Mouse (Mus musculus) midbrain, embryonic 14.5 days (tissue): ENCODE results near the gene Foxp4. TPM values are rescaled to one million over a fixed set of nuclear protein-coding genes. Genes with fewer than 3 reads are reported as not detected.
A peak's percentile ranks its signal among the peaks of the same experiment; 100 is the strongest.

Experiments
- ATAC-seq: fragments of 200-750 bp; cut with Nextera tagmentation; 2 replicates; pipeline ENCODE4 v1.8.0; 2017; ENCODE audit warnings: moderate number of reproducible peaks, moderate library complexity; ENCODE audit not compliant: low FRiP score, low TSS enrichment
- DNase-seq: peaks from one replicate; pipeline ENCODE4 v3.0.0-alpha.2; 2015
- H3K27ac ChIP-seq: fragments of 300-500 bp; sonication (generic); replicated peaks from 2 replicates; pipeline ENCODE4 v1.5.1; 2014; ENCODE audit warnings: mild to moderate bottlenecking, low read depth, low read length, moderate library complexity
- H3K27me3 ChIP-seq: fragments of 300-500 bp; sonication (generic); 2 replicates; pipeline ENCODE4 v1.6.1; 2014; ENCODE audit warnings: low read length, control low read depth, mixed read lengths; ENCODE audit not compliant: control insufficient read depth, insufficient read depth
- H3K36me3 ChIP-seq: fragments of 300-500 bp; sonication (generic); 2 replicates; pipeline ENCODE4 v1.6.1; 2014; ENCODE audit warnings: low read length, control low read depth; ENCODE audit not compliant: control insufficient read depth, insufficient read depth
- H3K4me1 ChIP-seq: fragments of 300-500 bp; sonication (generic); 2 replicates; pipeline ENCODE4 v1.6.1; 2014; ENCODE audit warnings: mild to moderate bottlenecking, antibody characterized with exemption, low read length, control low read depth; ENCODE audit not compliant: control insufficient read depth, insufficient read depth
- H3K4me2 ChIP-seq: fragments of 300-500 bp; sonication (generic); 2 replicates; pipeline ENCODE4 v1.6.1; 2014; ENCODE audit warnings: mild to moderate bottlenecking, low read length, moderate library complexity
- H3K4me3 ChIP-seq: fragments of 300-500 bp; sonication (generic); replicated peaks from 2 replicates; pipeline ENCODE4 v1.5.1; 2014; ENCODE audit warnings: low read depth, low read length
- H3K9ac ChIP-seq: fragments of 300-500 bp; sonication (generic); replicated peaks from 2 replicates; pipeline ENCODE4 v1.6.1; 2014; ENCODE audit warnings: mild to moderate bottlenecking, low read length, moderate library complexity
- H3K9me3 ChIP-seq: fragments of 300-500 bp; sonication (generic); 2 replicates; pipeline ENCODE4 v1.6.1; 2016; ENCODE audit warnings: low read length, control low read depth, mixed read lengths; ENCODE audit not compliant: control insufficient read depth
- WGBS: fragments of 180-500 bp; shearing (Covaris S2); extraction: QIAGEN DNeasy Blood & Tissue Kit; methylation state at CpG from one replicate; pipeline ENCODE4 v1.1.7; 2014; 5-methylcytosine and 5-hydroxymethylcytosine counted together
- polyA plus RNA-seq: library from polyadenylated mRNA; unstranded; fragments of >200 nt; fragmentation: Nextera tagmentation; extraction: Ambion mirVana; gene quantifications from 2 replicates; pipeline ENCODE4 v1.2.1, GENCODE M21; 2014

The Foxp4 gene
- polyA plus RNA-seq, 1 experiment from 2014 or later: 40.9 TPM

DNA sequence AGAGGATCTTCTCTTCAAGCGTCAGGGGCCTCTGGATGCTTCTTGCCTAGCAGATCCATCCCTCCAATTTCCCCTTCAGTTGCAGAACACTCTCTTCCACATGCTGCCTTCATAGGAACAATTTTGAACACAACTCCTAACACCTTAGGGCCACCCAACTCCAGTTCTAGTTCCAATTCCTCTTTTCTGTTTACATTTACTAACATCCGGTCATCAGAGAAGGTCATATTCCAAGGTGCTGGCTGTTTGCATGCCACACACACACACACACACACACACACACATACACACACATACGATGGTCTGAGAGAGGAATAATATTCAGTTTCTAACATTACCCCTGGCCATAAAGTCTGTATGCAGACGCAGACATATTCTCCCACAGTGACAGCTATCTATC, 17.6 kb upstream of the Foxp4 start:
- Histone ChIP-seq H3K36me3 (no peaks in the 10 kb centered on the region), H3K4me1 (0 out of 2 replicates have a peak, but pooled peaks cover 3% of the 10 kb centered on the region), H3K9ac (no peak overlapping the region), H3K9me3 (no peaks in the 10 kb centered on the region), H3K4me3 (no peak overlapping the region), H3K4me2 (no peak overlapping the region), H3K27ac (no peak overlapping the region), H3K27me3 (no peaks in the 10 kb centered on the region)
- ATAC-seq (no peak), DNase-seq (no peak)
- WGBS: 89% methylated on average over 4 of the region's 4 CpGs

DNA sequence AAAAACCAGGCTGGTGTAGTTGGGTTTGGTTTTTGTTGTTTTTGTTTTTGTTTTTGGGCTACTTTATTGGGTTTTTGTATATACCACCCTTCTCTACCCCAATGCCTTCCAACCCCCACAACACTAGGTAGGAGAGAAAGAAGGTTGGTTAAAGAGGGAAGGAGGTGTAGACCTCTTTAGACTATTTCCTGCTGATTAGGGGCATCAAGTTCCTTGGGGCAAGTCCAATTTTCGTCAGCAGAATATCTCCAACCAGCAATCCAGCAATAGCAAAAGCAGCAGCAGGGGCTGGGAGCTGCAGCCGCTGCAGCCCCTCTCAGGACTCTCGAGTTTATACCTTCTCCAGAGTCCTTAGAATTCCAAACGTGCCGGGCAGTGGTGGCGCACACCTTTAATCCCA, 14.4 kb upstream of the Foxp4 start:
- no peaks in the 10 kb centered on the region for H3K9me3 ChIP-seq
- ATAC-seq (no peak), DNase-seq (no peak)
- WGBS: 81% methylated on average over 6 of the region's 6 CpGs
- H3K4me2 ChIP-seq: no peak overlapping the region
- no peaks in the 10 kb centered on the region for H3K4me1 ChIP-seq
- H3K4me3 ChIP-seq: no peak overlapping the region
- H3K27me3 ChIP-seq: no peaks in the 10 kb centered on the region
- H3K9ac ChIP-seq: no peak overlapping the region
- no peak overlapping the region for H3K27ac ChIP-seq
- no peaks in the 10 kb centered on the region for H3K36me3 ChIP-seq

DNA sequence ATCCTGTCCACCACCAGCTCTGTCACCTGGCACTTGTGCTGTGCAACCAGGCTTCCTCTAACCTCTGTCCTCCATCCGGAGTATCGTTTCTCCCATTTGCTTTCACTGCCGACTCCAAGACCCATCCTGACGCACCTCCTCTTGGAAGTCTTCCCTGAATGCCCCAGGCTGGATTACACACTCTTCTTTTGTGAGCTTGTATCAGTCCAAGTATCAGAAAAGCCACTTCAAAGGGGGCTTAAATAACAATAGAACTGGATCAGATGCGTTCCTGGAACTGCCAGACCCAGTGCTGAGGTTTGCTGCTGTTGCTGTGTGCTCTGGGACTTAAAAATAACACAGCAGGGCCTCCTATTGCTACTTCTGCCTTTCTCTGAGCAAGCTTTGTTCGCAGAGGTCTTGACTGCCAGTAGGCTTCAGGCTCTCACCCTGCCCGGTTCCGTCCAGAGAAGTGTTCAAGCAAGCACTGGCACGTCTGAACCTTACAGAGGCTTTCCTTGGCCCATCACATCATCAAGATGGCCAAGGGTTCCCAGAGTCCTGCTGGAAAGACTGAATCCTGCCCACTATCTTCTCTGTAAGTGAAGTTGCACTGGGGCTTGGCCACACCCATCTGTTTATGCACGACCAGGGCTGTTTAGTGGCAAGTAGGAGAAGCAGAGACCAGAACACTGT, 13.6 kb upstream of the Foxp4 start:
- H3K9ac ChIP-seq: no peak overlapping the region
- 11% methylated on average over 10 of the region's 10 CpGs for WGBS
- no peaks in the 10 kb centered on the region for H3K27me3 ChIP-seq
- ATAC-seq (no peak), DNase-seq (no peak)
- no peaks in the 10 kb centered on the region for H3K36me3 ChIP-seq
- H3K4me1 ChIP-seq: no peaks in the 10 kb centered on the region
- no peak overlapping the region for H3K4me2 ChIP-seq
- no peaks in the 10 kb centered on the region for H3K9me3 ChIP-seq
- no peak overlapping the region for H3K27ac ChIP-seq
- no peak overlapping the region for H3K4me3 ChIP-seq

DNA sequence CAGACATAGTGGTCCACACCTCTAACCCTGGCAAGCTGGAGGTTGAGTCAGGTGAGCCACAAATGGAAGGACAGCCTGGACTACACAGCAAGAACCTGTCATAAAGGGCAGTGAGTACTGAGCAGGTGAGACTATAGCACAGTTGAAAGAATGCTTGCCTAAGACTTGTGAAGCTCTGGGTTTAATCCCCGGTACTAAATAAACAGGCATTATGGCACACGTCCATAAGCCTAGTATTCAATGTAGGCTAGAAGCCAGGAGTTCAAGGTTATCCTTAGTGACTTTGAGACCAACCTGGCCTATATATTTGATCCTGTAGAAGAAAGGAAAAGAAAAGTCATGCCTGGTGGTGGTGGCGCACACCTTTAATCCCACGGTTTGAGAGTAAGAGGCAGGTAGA, 12.1 kb upstream of the Foxp4 start:
- H3K9me3 ChIP-seq: no peaks in the 10 kb centered on the region
- ATAC-seq (no peak), DNase-seq (no peak)
- H3K36me3 ChIP-seq: no peaks in the 10 kb centered on the region
- 90% methylated on average over 4 of the region's 4 CpGs for WGBS
- H3K4me2 ChIP-seq: no peak overlapping the region
- no peak overlapping the region for H3K9ac ChIP-seq
- no peak overlapping the region for H3K4me3 ChIP-seq
- H3K27ac ChIP-seq: no peak overlapping the region
- H3K4me1 ChIP-seq: no peaks in the 10 kb centered on the region
- H3K27me3 ChIP-seq: no peaks in the 10 kb centered on the region

DNA sequence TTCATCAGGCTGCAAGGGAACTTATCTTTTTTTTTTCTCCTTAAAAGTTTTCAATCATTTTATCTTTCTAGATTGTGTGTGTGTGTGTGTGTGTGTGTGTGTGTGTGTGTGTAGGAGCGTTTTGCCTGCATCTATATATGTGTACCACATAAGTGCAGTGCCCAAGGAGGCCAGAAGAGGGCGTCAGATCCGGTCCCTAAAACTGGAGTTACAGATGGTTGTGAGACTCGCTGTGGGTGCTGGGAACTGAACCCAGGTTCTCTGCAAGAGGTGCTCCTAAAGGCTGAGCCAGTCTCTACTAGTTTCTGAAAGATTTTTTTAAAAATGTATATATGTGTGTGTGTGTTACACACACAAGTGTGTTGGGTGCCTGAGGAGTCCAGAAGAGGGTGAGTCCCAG, 5.0 kb upstream of the Foxp4 start:
- H3K4me1 ChIP-seq: 0 out of 2 replicates have a peak, but pooled peaks cover 3% of the 10 kb centered on the region
- H3K4me2 ChIP-seq: no peak overlapping the region
- H3K27ac ChIP-seq: no peak overlapping the region
- H3K4me3 ChIP-seq: no peak overlapping the region
- no peak overlapping the region for H3K9ac ChIP-seq
- no peaks in the 10 kb centered on the region for H3K27me3 ChIP-seq
- H3K36me3 ChIP-seq: no peaks in the 10 kb centered on the region
- no peaks in the 10 kb centered on the region for H3K9me3 ChIP-seq
- 93% methylated on average over 4 of the region's 4 CpGs for WGBS
- ATAC-seq (no peak), DNase-seq (no peak)

DNA sequence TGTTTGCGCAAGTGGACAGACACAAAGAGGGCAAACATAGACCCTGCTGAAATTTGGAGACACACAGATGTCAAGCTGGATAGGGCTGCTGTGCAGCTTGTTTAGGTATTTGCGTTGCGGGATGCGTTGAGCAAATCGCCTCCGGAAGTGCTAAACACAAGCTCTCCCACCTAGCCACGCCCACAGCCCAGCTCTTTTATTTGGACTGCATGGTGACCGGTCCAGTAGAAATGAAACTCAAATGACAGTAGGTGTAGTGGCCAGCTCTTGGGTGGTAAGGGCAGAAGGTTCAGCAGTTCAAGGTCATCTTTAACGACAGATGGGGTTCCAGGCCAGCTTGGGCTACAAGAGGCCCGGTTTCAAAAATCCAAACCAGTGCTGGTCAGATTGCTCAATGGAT, 1.5 kb upstream of the Foxp4 start:
- no peaks in the 10 kb centered on the region for H3K9me3 ChIP-seq
- ATAC-seq: no peak
- 24% methylated on average over 10 of the region's 10 CpGs for WGBS
- no peak overlapping the region for H3K9ac ChIP-seq
- H3K4me1 ChIP-seq: peaks cover 26% of the 10 kb centered on the region
- no peak overlapping the region for H3K4me3 ChIP-seq
- no peaks in the 10 kb centered on the region for H3K36me3 ChIP-seq
- no peak overlapping the region for H3K27ac ChIP-seq
- H3K27me3 ChIP-seq: no peaks in the 10 kb centered on the region; the same call in 1 of the 2 replicates
- H3K4me2 ChIP-seq: peak overlapping the region; percentile 95
- no peak for DNase-seq

DNA sequence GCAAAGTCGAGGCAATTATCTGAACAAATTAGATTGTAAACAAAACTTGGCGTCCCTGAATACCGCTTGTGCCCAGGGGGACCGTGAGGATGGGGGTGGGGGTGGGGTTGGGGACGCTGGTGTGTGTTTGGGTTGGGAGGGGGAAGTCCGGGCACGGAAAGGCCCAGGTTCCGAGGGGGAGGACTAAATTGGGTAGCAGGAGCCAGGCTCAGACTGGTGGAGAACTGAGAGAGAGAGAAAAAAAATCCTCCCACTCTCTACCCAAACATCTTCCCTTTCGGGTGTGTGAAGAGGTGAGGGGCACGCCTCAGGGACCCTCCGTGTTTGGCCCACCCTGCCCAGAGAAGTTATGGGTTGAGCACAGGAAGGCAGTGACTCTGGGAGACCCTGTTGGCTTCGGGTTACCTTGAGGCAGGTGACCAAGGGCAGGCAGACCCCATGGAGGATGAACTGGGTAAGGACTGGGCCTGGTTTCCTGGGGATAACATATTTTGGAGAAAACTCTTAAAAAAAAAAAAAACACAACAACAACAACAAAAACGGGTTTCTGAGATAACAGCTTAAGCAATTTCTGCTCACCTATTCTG, 988 bp upstream of the Foxp4 start:
- ATAC-seq: no peak; the same call in 1 of the 2 replicates
- WGBS: under 1% methylated on average over 13 of the region's 13 CpGs

DNA sequence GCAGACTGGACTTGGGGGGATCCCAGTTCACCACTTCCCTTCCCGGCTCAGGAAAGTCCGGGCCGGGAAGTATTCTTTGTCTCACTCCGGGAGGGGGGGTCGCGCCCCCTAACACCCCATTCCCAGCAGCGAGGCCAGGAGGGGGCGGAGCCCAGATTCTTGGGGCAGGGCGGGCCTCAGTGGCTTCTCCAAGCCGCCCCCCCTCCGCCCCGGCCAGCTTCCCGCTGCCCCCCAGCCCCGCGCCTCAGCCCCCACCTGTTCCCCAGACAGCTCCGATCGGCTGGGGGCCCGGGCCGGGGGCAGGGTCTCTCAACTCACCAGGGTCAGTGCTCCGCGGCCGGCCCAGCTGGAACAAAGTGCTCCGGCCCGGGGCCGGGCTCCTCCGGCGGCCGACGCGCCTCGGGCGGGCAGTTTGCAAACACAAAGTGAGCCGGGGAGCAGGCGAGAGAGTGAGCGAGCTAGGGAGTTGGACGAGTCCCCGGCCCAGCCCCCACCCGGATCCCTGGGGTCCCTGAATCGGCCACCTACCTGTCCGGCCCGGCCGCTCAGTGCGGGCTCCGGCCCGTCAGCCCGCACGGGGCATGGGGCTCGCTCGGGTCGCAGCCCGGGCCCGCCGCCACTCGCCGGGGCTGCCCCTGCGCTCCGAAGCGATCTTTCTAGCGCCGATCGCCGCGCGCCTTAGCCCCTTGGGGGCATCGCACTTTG, 615 bp downstream of the Foxp4 start:
- DNase-seq (peak; percentile 72), ATAC-seq (peak; percentile 53)
- Histone ChIP-seq H3K9me3 (no peaks in the 10 kb centered on the region), H3K27me3 (no peaks in the 10 kb centered on the region; the same call in 1 of the 2 replicates), H3K9ac (peak overlapping the region; percentile 83), H3K27ac (peak overlapping the region; percentile 92), H3K4me3 (peak overlapping the region; percentile 81), H3K4me1 (peaks cover 39% of the 10 kb centered on the region), H3K36me3 (no peaks in the 10 kb centered on the region), H3K4me2 (peak overlapping the region; percentile 95)
- WGBS: under 1% methylated on average over 65 of the region's 65 CpGs

More for the DNA sequence above, 988 bp upstream of the Foxp4 start:
- no peak for DNase-seq
- Histone ChIP-seq H3K4me3 (peak overlapping the region; percentile 81), H3K9ac (peak overlapping the region; percentile 29; the same call in 1 of the 2 replicates), H3K27ac (peak overlapping the region; percentile 68), H3K27me3 (no peaks in the 10 kb centered on the region; the same call in 1 of the 2 replicates), H3K4me1 (peaks cover 30% of the 10 kb centered on the region), H3K9me3 (no peaks in the 10 kb centered on the region), H3K4me2 (peak overlapping the region; percentile 95), H3K36me3 (no peaks in the 10 kb centered on the region)
